In genomic region chr8:48109373-48109855, GRCm38 (mm10) we compare ENCODE assay signal across 8 mouse cellular contexts. TPM values are rescaled to one million over a fixed set of nuclear protein-coding genes. Genes with fewer than 3 reads are reported as not detected.
DNase-seq lines count a peak whose midpoint lies in the region; ATAC-seq and TF ChIP-seq lines count a peak whose summit lies in the region.

No protein-coding gene starts in this region.

- WGBS in heart, embryonic 16.5 days, result 33% methylated on average over 5 of the region's 5 CpGs
- 36% methylated on average over 5 of the region's 5 CpGs for WGBS in hindbrain, embryonic 12.5 days

- H3K4me2 ChIP-seq in heart, embryonic 16.5 days (ENCODE audit: low read depth, low read length), result peak overlapping the region; percentile 91
- peak overlapping the region; percentile 84 for H3K4me2 ChIP-seq in hindbrain, embryonic 12.5 days (replicated peaks)

- peaks cover 8% of the 10 kb centered on the region; the same call in 1 of the 2 replicates for H3K4me1 ChIP-seq in heart, embryonic 16.5 days (ENCODE audit: control insufficient read depth, insufficient read depth, low read length)
- H3K4me1 ChIP-seq in bone marrow macrophage, adult 2 months (ENCODE audit: control insufficient read depth, insufficient read depth, low read length), result peaks cover 4% of the 10 kb centered on the region
- peaks cover 10% of the 10 kb centered on the region for H3K4me1 ChIP-seq in hindbrain, embryonic 12.5 days

- H3K27ac ChIP-seq in heart, embryonic 16.5 days (ENCODE audit: low read length), result no peak overlapping the region; the same call in 1 of the 2 replicates
- no peak overlapping the region for H3K27ac ChIP-seq in bone marrow macrophage, adult 2 months (ENCODE audit: insufficient read depth, low read depth, low read length)
- no peak overlapping the region for H3K27ac ChIP-seq in hindbrain, embryonic 12.5 days

- no peaks in the 10 kb centered on the region for H3K27me3 ChIP-seq in heart, embryonic 16.5 days (ENCODE audit: control insufficient read depth, insufficient read depth, low read length)
- H3K27me3 ChIP-seq in hindbrain, embryonic 12.5 days, result no peaks in the 10 kb centered on the region

- TF ChIP-seq CTCF in bone marrow macrophage, adult 2 months (IDR thresholded peaks at IDR 0.05; ENCODE audit: low read depth, low read length), result no peak

- DNase-seq in heart, postnatal 14 days, result no peak
- DNase-seq in right cerebral cortex, adult 18-20 months, result no peak
- no peak for DNase-seq in urinary bladder, postnatal 4 days (ENCODE audit: low spot score in 2 of 2)

- intact Hi-C loops in heart, postnatal 14 days (cut with DNase I), result no loop called here

- no peak for TF ChIP-seq POLR2A in bone marrow macrophage, adult 2 months (IDR thresholded peaks at IDR 0.05; ENCODE audit: borderline replicate concordance, low read depth, low read length)

- peak overlapping the region; percentile 73 for H3K4me3 ChIP-seq in heart, embryonic 16.5 days (ENCODE audit: low read length)
- peak overlapping the region; percentile 93 for H3K4me3 ChIP-seq in bone marrow macrophage, adult 2 months (ENCODE audit: insufficient read depth, low read length)
- peak overlapping the region; percentile 78 for H3K4me3 ChIP-seq in hindbrain, embryonic 12.5 days

- ATAC-seq in heart, embryonic 16.5 days (replicated peaks; ENCODE audit: extremely low read depth, insufficient read depth, low FRiP score), result peak; percentile 35; the same call in 1 of the 2 replicates
- peak; percentile 36; the same call in 1 of the 2 replicates for ATAC-seq in hindbrain, embryonic 12.5 days (ENCODE audit: low FRiP score)
- peak; percentile 90 for ATAC-seq in megakaryocyte-erythroid progenitor cell, adult 5-6 weeks (replicated peaks; ENCODE audit: low FRiP score, low TSS enrichment, poor library complexity, severe bottlenecking)
- ATAC-seq in monocyte, adult 5-6 weeks (replicated peaks; ENCODE audit: insufficient number of reproducible peaks, low FRiP score, low TSS enrichment, poor library complexity, severe bottlenecking), result no peak

- H3K9me3 ChIP-seq in heart, embryonic 16.5 days (replicated peaks; ENCODE audit: control insufficient read depth, low read length), result 0 out of 2 replicates have a peak, but pooled peaks cover 3% of the 10 kb centered on the region
- H3K9me3 ChIP-seq in hindbrain, embryonic 12.5 days (replicated peaks), result no peaks in the 10 kb centered on the region

- peak overlapping the region; percentile 81 for H3K9ac ChIP-seq in heart, embryonic 16.5 days (ENCODE audit: low read length)
- H3K9ac ChIP-seq in hindbrain, embryonic 12.5 days, result peak overlapping the region; percentile 76; the same call in 1 of the 2 replicates

- peaks cover 4% of the 10 kb centered on the region; the same call in 1 of the 2 replicates for H3K36me3 ChIP-seq in heart, embryonic 16.5 days (ENCODE audit: control insufficient read depth, insufficient read depth)
- H3K36me3 ChIP-seq in hindbrain, embryonic 12.5 days, result no peaks in the 10 kb centered on the region

RNA-seq across cellular contexts. Expression of gene Dctd, which starts 10.5 kb away (rescaled TPM):
- 25.0 and 25.9 TPM in 2 replicates for polyA plus RNA-seq in heart, embryonic 16.5 days (2015; fragmentation: Nextera tagmentation; extraction: Ambion mirVana)
- 1 to 10 TPM; 1.1 to 2.1 TPM for total RNA-seq in heart, postnatal 14 days (2021)
- 0.44 and 0.64 TPM in 2 replicates for polyA plus RNA-seq in bone marrow macrophage, adult 2 months (2012; ENCODE audit: insufficient read depth, insufficient read length, missing spikeins)
- 18.1 TPM in 2 replicates for polyA plus RNA-seq in hindbrain, embryonic 12.5 days (2016; fragmentation: Nextera tagmentation; extraction: Ambion mirVana)
- total RNA-seq in megakaryocyte-erythroid progenitor cell, adult 5-6 weeks (2014; fragmentation: Nextera tagmentation), result 47.3 and 48.2 TPM in 2 replicates
- 57.5 and 86.5 TPM in 2 replicates for total RNA-seq in megakaryocyte-erythroid progenitor cell, adult 5-6 weeks (2017)
- total RNA-seq in monocyte, adult 5-6 weeks (2017), result 0.48 to 1.6 TPM (median 1.5 TPM) in 3 replicates

Comparison
In these comparisons a context has a peak if more than half of its experiments do, and no peak if none do; other contexts are left out.
1. RNA of gene Dctd, which starts 10.5 kb away (total RNA-seq): 47.3 to 86.5 TPM in megakaryocyte-erythroid progenitor cell, adult 5-6 weeks; 1.1 to 2.1 TPM in heart, postnatal 14 days and 0.48 to 1.6 TPM in monocyte, adult 5-6 weeks; every median in the first group is over 10 times any median in the second.
2. Peak in every context shown above with its lines, with median percentiles within 50 percentile points of each other: H3K4me3 ChIP-seq.